Mouse (Mus musculus) hindbrain, embryonic 15.5 days (tissue): ENCODE measurements around the gene Babam2. TPM values are rescaled to one million over a fixed set of nuclear protein-coding genes. Genes with fewer than 3 reads are reported as not detected.

ENCODE experiments used
- ATAC-seq: fragments of 200-750 bp; cut with Nextera tagmentation; 2 replicates; pipeline ENCODE4 v1.8.0; 2017; ENCODE audit warnings: low read depth, moderate number of reproducible peaks, moderate TSS enrichment; ENCODE audit not compliant: low FRiP score
- H3K27ac ChIP-seq: fragments of 300-500 bp; sonication (generic); replicated peaks from 2 replicates; pipeline ENCODE4 v1.5.1; 2015; ENCODE audit warnings: mild to moderate bottlenecking, inconsistent platforms
- H3K27me3 ChIP-seq: fragments of 300-500 bp; sonication (generic); 2 replicates; pipeline ENCODE4 v1.6.1; 2015; ENCODE audit warnings: control low read depth, inconsistent platforms
- H3K36me3 ChIP-seq: fragments of 300-500 bp; sonication (generic); 2 replicates; pipeline ENCODE4 v1.6.1; 2015; ENCODE audit warnings: control low read depth, inconsistent platforms
- H3K4me1 ChIP-seq: fragments of 300-500 bp; sonication (generic); replicated peaks from 2 replicates; pipeline ENCODE4 v1.6.1; 2015; ENCODE audit warnings: control low read depth, inconsistent platforms
- H3K4me2 ChIP-seq: fragments of 300-500 bp; sonication (generic); 2 replicates; pipeline ENCODE4 v1.6.1; 2015; ENCODE audit warnings: moderate library complexity, mild to moderate bottlenecking, inconsistent platforms
- H3K4me3 ChIP-seq: fragments of 300-500 bp; sonication (generic); 2 replicates; pipeline ENCODE4 v1.5.1; 2015; ENCODE audit warnings: mild to moderate bottlenecking, inconsistent platforms
- H3K9ac ChIP-seq: fragments of 300-500 bp; sonication (generic); 2 replicates; pipeline ENCODE4 v1.6.1; 2015; ENCODE audit warnings: inconsistent platforms
- H3K9me3 ChIP-seq: fragments of 300-500 bp; sonication (generic); 2 replicates; pipeline ENCODE4 v1.6.1; 2016; ENCODE audit warnings: control low read depth, inconsistent platforms
- WGBS: fragments of 180-500 bp; shearing (Covaris S2); methylation state at CpG from one replicate; pipeline ENCODE4 v1.1.7; 2015; 5-methylcytosine and 5-hydroxymethylcytosine counted together
- polyA plus RNA-seq: library from polyadenylated mRNA; unstranded; fragments of >200 nt; fragmentation: Nextera tagmentation; extraction: Ambion mirVana; gene quantifications from 2 replicates; pipeline ENCODE4 v1.2.1, GENCODE M21; 2015

Babam2 gene
- polyA plus RNA-seq, 1 experiment from 2014 or later = 52.8 TPM

- ATAC-seq = no peak
- Histone ChIP-seq H3K4me3 (no peak overlapping the region), H3K4me1 (peaks cover 1% of the 10 kb centered on the region; the same call in 1 of the 2 replicates), H3K4me2 (no peak overlapping the region), H3K9me3 (no peaks in the 10 kb centered on the region), H3K9ac (no peak overlapping the region), H3K36me3 (no peaks in the 10 kb centered on the region), H3K27ac (no peak overlapping the region), H3K27me3 (no peaks in the 10 kb centered on the region)
- WGBS = 93% methylated on average over 2 of the region's 2 CpGs
These were observed 388.5 kb downstream of the Babam2 start for GRCm38 (mm10) chr5:32085971-32086370.

DNA sequence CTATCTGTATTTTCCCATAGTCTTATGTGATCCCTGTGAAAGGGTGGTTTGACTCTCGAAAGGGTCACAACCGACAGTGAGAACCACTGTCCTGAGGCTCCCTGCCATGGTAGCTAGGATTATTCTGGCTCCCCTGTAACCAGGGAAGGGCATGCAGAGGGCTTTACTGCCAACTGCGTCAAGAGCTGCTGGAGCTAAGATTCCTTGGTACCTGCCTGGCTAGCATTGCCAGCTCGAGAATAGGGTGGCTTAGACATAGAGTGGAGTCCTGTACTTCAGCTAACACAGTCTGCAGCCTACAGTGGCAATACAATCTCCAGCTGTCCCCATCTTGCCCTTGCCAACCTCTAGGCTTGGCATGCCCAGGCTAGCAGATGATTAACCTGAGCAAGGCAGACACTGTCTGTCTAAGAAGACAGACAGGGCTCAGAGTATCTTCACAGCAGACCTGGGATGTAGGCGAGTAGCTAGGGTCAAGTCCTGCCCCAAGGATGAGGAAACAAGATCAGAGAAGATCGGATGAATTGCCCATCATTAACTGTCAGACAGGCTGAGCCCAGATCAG lies 389.1 kb downstream of the Babam2 start:
- Histone ChIP-seq H3K27ac (no peak overlapping the region), H3K4me3 (no peak overlapping the region), H3K36me3 (no peaks in the 10 kb centered on the region), H3K4me1 (no peaks in the 10 kb centered on the region), H3K9ac (no peak overlapping the region), H3K9me3 (no peaks in the 10 kb centered on the region), H3K27me3 (no peaks in the 10 kb centered on the region), H3K4me2 (no peak overlapping the region)
- ATAC-seq = no peak
- 85% methylated on average over 6 of the region's 6 CpGs for WGBS

DNA sequence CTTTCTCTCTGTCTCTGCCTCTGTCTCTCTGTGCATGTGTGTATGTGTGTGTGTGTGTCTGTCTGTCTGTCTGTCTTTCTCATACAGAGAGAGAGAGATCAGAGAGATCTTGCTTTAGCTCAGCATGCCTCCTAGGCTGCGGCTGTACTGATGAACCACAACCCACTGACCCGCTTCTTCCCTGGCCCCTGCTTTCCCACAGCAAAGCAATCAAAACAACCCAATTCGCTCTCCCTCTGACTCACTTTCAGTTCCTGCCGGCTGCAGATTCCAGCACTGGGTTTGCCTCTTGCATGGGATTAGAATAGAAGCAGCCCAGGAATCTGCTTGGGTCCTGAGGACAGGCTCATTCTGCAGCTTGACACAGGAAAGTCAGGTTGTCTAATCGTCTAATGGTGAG lies 392.0 kb downstream of the Babam2 start:
- H3K27ac ChIP-seq = no peak overlapping the region
- no peak overlapping the region for H3K9ac ChIP-seq
- no peaks in the 10 kb centered on the region for H3K9me3 ChIP-seq
- H3K4me3 ChIP-seq = no peak overlapping the region
- no peak for ATAC-seq
- no peaks in the 10 kb centered on the region for H3K36me3 ChIP-seq
- 68% methylated on average over 5 of the region's 5 CpGs for WGBS
- no peaks in the 10 kb centered on the region for H3K4me1 ChIP-seq
- H3K27me3 ChIP-seq = no peaks in the 10 kb centered on the region
- H3K4me2 ChIP-seq = no peak overlapping the region

GRCm38 (mm10) chr5:32092281-32092680 lies 394.8 kb downstream of the Babam2 start:
- H3K9me3 ChIP-seq = no peaks in the 10 kb centered on the region
- no peak for ATAC-seq
- no peak overlapping the region for H3K9ac ChIP-seq
- H3K27me3 ChIP-seq = no peaks in the 10 kb centered on the region
- H3K4me1 ChIP-seq = no peaks in the 10 kb centered on the region
- H3K27ac ChIP-seq = no peak overlapping the region
- H3K4me3 ChIP-seq = no peak overlapping the region
- H3K36me3 ChIP-seq = no peaks in the 10 kb centered on the region
- no peak overlapping the region for H3K4me2 ChIP-seq

- no peak overlapping the region for H3K4me3 ChIP-seq
- no peaks in the 10 kb centered on the region for H3K36me3 ChIP-seq
- ATAC-seq = no peak
- peaks cover 11% of the 10 kb centered on the region for H3K4me1 ChIP-seq
- no peak overlapping the region for H3K27ac ChIP-seq
- 79% methylated on average over 3 of the region's 3 CpGs for WGBS
- H3K9ac ChIP-seq = no peak overlapping the region
- no peak overlapping the region for H3K4me2 ChIP-seq
- H3K9me3 ChIP-seq = no peaks in the 10 kb centered on the region
- no peaks in the 10 kb centered on the region for H3K27me3 ChIP-seq
These were observed 401.2 kb downstream of the Babam2 start for GRCm38 (mm10) chr5:32098691-32099090.

DNA sequence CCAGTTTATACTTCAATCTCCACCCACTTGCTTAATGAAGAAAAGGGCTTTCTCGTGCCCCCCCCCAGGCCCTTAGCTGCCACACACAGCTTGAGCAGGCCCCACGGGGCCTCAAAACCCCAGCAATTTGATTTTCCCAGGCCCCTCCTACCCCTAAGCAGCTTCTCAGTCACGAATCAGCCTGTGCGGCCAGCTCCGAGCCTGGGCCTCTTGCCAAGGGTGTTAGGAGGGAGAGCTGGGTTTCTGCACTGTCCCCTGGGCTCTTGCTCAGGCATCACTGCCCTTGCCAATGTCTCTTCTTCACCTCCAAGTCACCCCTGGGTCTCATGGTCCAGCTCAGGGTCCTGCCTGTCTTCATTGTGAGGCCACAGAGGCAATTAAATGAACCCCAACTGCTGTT lies 405.0 kb downstream of the Babam2 start:
- peaks cover 11% of the 10 kb centered on the region for H3K4me1 ChIP-seq
- peak; percentile 51; the same call in 1 of the 2 replicates for ATAC-seq

GRCm38 (mm10) chr5:32102971-32103431 lies 405.5 kb downstream of the Babam2 start:
- Histone ChIP-seq H3K9ac (no peak overlapping the region), H3K36me3 (no peaks in the 10 kb centered on the region), H3K4me1 (peaks cover 11% of the 10 kb centered on the region), H3K27ac (no peak overlapping the region), H3K4me2 (no peak overlapping the region), H3K9me3 (no peaks in the 10 kb centered on the region), H3K27me3 (no peaks in the 10 kb centered on the region), H3K4me3 (no peak overlapping the region)
- WGBS = 80% methylated on average over 6 of the region's 6 CpGs
- ATAC-seq = no peak

More for the DNA sequence above, 405.0 kb downstream of the Babam2 start:
- Histone ChIP-seq H3K27me3 (no peaks in the 10 kb centered on the region), H3K36me3 (no peaks in the 10 kb centered on the region), H3K9ac (no peak overlapping the region), H3K4me2 (no peak overlapping the region), H3K4me3 (no peak overlapping the region), H3K9me3 (no peaks in the 10 kb centered on the region), H3K27ac (no peak overlapping the region)
- 34% methylated on average over 5 of the region's 5 CpGs for WGBS

GRCm38 (mm10) chr5:32103545-32103944 lies 406.1 kb downstream of the Babam2 start:
- H3K4me2 ChIP-seq = no peak overlapping the region
- H3K4me1 ChIP-seq = peaks cover 11% of the 10 kb centered on the region
- no peak overlapping the region for H3K9ac ChIP-seq
- 97% methylated on average over 1 of the region's 1 CpGs for WGBS
- H3K36me3 ChIP-seq = no peaks in the 10 kb centered on the region
- no peak for ATAC-seq
- no peak overlapping the region for H3K27ac ChIP-seq
- H3K27me3 ChIP-seq = no peaks in the 10 kb centered on the region
- H3K4me3 ChIP-seq = no peak overlapping the region
- no peaks in the 10 kb centered on the region for H3K9me3 ChIP-seq

GRCm38 (mm10) chr5:32104119-32104990 lies 406.9 kb downstream of the Babam2 start:
- no peaks in the 10 kb centered on the region for H3K36me3 ChIP-seq
- no peak overlapping the region for H3K9ac ChIP-seq
- ATAC-seq = no peak
- 85% methylated on average over 12 of the region's 12 CpGs for WGBS
- no peak overlapping the region for H3K4me2 ChIP-seq
- no peaks in the 10 kb centered on the region for H3K27me3 ChIP-seq
- H3K27ac ChIP-seq = no peak overlapping the region
- H3K4me3 ChIP-seq = no peak overlapping the region
- H3K9me3 ChIP-seq = no peaks in the 10 kb centered on the region
- H3K4me1 ChIP-seq = peaks cover 11% of the 10 kb centered on the region

DNA sequence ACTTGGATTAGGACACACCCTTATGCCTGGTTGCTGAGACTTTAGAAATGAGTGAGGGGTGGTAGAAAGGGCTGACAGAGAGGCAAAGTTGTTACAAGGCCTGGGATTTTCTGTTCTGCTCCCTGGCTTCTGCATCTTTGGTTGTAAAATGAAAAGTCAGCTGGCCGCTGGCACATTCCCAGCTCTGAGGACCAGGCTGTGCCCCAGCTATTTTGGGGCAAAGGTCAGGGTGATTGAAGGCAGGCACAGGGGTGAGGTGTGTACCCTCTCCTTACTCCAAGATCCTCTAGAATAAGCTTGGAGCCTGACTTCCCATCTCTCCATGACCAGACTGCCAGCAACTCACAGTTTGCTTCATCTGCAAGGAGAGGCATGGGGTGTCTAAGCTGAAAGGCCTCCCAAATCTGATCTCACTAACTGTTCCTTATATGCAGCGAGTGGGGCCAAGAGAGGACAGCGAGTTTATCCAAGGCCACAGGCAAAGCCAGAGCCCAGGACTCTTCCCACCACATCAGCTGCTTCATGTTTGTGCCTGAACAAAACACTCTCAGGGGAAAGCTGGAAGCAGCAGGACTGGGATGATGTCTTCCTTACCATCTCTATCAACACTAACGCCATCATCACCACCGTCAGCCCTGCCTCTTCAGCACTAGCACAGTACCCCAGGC lies 409.1 kb downstream of the Babam2 start:
- Histone ChIP-seq H3K4me2 (no peak overlapping the region), H3K36me3 (no peaks in the 10 kb centered on the region), H3K4me1 (peaks cover 11% of the 10 kb centered on the region), H3K9me3 (no peaks in the 10 kb centered on the region), H3K4me3 (no peak overlapping the region), H3K27me3 (no peaks in the 10 kb centered on the region), H3K27ac (no peak overlapping the region), H3K9ac (no peak overlapping the region)
- no peak for ATAC-seq
- 87% methylated on average over 5 of the region's 5 CpGs for WGBS

DNA sequence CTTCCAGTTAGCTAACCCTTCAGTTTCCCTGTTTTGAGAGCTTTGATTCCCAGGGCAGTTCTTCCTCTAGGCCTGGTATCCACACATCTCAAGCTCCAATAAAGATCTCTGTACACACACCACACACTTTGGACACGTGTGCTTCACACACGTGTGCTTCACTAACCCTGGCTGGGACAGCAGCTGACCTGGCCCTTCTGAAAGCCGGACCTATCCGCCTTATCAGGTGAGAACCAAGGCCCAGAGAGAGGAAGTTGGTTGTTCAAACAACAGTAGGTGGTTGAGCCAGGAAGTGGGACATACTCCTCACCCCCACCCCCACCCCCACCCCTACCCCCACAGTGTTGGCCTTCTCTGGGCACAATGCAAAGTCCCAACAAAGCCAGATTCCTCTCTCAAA lies 413.2 kb downstream of the Babam2 start:
- H3K36me3 ChIP-seq = no peaks in the 10 kb centered on the region
- H3K9ac ChIP-seq = no peak overlapping the region
- H3K9me3 ChIP-seq = no peaks in the 10 kb centered on the region
- WGBS = 92% methylated on average over 4 of the region's 4 CpGs
- ATAC-seq = no peak
- H3K27ac ChIP-seq = no peak overlapping the region
- H3K4me1 ChIP-seq = no peaks in the 10 kb centered on the region
- no peak overlapping the region for H3K4me3 ChIP-seq
- H3K27me3 ChIP-seq = no peaks in the 10 kb centered on the region
- H3K4me2 ChIP-seq = no peak overlapping the region

DNA sequence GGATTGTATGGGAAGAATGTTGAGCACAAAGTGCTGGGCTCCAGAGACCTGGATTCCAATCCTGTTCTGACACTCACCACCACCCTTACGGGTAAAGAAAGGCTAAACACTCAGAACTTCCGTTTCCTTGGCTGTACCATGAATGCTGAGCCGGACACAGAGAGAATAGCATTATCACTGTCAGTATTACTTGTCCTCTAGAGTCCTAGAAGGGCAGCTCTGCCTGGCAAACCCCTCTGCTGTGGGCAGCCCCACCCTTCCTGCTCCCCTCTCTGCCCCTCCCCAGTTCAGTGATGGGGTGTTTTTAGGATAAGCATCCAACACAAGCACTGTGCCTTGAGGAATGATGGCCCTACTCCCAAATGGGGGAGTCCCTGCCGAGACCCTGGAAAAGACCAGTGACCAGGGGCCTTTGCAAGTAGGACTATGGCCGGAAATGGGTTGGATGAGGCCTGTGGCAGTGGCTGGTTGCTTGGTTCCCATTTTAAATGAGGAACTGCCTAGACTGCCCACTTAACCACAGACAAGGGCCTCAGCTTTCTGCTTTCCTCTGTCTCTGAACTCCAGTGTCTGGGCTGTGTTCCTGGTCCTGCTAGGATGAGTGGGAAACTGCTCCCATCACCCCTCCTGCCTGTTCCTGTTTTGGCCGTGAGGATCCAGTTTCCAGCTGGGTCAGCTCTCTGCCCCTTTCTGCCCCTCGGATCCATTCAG lies 414.9 kb downstream of the Babam2 start:
- H3K4me3 ChIP-seq = no peak overlapping the region
- no peak overlapping the region for H3K27ac ChIP-seq
- no peak for ATAC-seq
- no peaks in the 10 kb centered on the region for H3K36me3 ChIP-seq
- 79% methylated on average over 7 of the region's 7 CpGs for WGBS
- H3K4me2 ChIP-seq = no peak overlapping the region
- no peak overlapping the region for H3K9ac ChIP-seq
- no peaks in the 10 kb centered on the region for H3K27me3 ChIP-seq
- H3K4me1 ChIP-seq = no peaks in the 10 kb centered on the region
- H3K9me3 ChIP-seq = no peaks in the 10 kb centered on the region
